Mouse (Mus musculus) kidney, adult 9 months (tissue): ENCODE data around the gene Capn9.

Experiments used
- DNase-seq: peaks from one replicate; pipeline ENCODE4 v3.0.0; 2022

Capn9 gene

GRCm38 (mm10) chr8:124575811-124576210 lies at the start of gene Capn9:
Gene Capn9 (plus strand): TSS chr8:124576111.
- no peak for DNase-seq

GRCm38 (mm10) chr8:124526261-124526660 lies 49.6 kb upstream of the Capn9 start:
- DNase-seq: no peak

GRCm38 (mm10) chr8:124530076-124530475 lies 45.8 kb upstream of the Capn9 start:
- peak; percentile 34 for DNase-seq

DNA sequence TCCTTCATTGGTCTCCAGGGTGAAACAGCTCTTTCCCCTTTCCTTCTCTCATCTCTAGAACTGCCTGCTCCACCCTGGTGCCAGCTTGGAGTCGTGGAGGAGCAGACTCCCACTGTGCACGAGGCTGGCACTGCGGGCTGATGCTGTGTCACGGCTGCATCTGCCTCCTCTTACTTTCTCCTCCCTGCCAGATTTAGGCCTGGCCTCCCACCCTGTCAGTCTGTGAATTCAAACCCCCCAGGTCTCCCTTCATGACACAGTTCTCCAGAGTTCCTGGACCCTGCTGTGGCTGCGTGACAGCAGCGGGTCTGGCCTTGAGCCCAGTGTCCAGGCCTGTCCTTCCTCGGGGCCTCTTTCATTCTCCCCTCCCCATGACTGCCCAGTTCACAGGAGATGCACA lies 45.4 kb upstream of the Capn9 start:
- no peak for DNase-seq

GRCm38 (mm10) chr8:124530996-124531395 lies 44.9 kb upstream of the Capn9 start:
- DNase-seq: no peak

DNA sequence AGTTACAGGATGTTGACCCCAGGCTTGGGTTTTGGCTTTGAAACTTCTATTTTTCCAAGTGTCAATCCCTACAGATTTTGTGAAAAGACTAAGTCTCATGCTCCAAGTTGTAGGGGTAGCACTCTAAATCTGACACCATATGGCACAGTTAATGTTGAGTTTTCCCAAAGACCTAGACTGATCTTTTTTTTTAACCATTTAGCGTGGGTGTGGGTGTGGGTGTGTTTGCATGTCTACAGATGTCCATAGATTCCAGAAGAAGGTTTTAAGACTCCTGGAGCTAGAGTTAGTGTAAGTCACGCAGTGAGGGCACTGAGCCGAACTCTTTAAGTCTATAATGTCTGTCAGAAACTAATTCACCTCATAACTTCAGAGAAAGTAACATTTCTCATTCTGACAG lies 43.3 kb upstream of the Capn9 start:
- no peak for DNase-seq

GRCm38 (mm10) chr8:124535451-124535850 lies 40.5 kb upstream of the Capn9 start:
- DNase-seq: no peak

- DNase-seq: no peak
Observed at GRCm38 (mm10) chr8:124540906-124541305, 35.0 kb upstream of the Capn9 start.

GRCm38 (mm10) chr8:124542001-124542400 lies 33.9 kb upstream of the Capn9 start:
- no peak for DNase-seq

- DNase-seq: no peak
Observed at GRCm38 (mm10) chr8:124543272-124543671, 32.6 kb upstream of the Capn9 start.

DNA sequence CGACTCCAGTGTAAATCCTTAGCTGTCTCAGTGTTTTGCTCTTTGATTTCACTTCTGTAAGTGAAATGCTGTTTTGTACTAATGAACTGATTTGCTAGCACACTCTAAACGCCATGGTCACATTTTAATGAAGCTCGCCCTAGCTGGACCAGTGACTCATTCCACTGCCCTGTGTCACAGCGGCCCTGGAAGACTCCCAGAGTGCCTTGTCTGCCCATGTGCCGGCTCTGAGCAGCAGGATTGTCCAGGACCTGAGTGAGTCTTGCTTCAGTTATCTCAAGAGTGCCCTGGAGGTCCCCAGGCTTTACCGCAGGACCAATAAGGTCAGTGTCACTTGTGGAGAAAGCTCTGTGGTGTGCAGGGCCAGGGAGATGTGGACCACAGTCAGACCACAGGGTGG lies 29.5 kb upstream of the Capn9 start:
- no peak for DNase-seq

GRCm38 (mm10) chr8:124546815-124547214 lies 29.1 kb upstream of the Capn9 start:
- DNase-seq: no peak

DNA sequence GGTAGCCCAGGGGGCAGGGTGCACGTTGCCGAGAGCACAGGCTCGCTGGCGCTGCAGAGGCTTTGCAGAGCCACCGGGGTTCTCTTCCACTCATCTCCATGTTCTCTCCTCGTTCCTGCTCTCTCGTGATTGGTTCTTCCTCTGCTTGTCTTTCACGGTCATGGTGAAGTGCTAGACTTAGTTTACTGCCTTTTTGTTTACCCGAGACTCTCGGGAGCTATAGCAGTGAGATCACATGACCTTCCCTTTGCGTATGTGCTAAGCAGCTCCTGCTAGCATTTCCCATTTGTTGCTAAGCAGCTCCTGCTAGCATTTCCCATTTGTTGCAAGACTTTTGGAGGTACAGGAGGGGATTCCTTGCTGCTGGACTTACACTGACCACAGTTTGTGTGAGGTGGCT lies 28.6 kb upstream of the Capn9 start:
- DNase-seq: no peak

GRCm38 (mm10) chr8:124548187-124548586 lies 27.7 kb upstream of the Capn9 start:
- DNase-seq: no peak

GRCm38 (mm10) chr8:124551011-124551661 lies 24.8 kb upstream of the Capn9 start:
- DNase-seq: no peak

- no peak for DNase-seq
Observed at GRCm38 (mm10) chr8:124555113-124555750, 20.7 kb upstream of the Capn9 start.

DNA sequence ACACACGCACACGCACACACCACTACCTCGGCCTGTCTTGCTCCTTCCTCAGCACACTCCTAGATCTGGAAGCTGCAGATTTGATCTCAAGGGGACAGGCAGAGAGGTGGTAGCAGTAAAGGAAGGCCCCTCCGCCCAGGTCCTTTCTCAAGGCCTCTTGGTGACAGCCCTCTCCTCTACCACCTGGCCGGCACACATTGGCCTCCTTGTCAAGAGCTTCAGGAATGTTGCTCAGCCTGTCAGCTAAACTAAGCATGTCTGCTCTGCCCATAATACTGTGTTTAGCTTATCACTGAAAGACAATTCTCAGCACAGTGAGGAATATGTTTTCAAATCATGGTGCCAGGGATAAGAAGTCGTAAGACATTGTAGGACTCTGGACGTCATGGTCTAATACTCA lies 19.7 kb upstream of the Capn9 start:
- no peak for DNase-seq

DNA sequence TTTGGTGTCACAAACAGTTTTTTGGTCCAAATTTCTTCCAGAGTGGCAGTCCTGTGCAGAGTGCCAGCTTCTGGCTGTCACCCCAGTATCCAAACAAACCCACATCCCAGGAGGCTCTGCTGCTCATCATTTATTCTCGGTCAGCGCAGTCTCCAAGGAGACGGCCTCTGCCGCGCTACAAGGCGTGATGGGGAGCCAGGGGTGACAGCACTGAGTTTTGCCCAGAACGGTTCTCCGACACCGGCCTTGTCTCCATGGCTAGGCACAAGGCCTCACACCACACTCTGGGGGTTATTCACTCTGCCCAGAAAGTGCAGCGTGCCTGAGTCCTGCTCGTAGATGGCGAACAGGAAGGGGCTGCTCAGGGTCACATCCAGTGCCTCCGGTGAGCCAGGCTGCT lies 19.3 kb upstream of the Capn9 start:
- DNase-seq: no peak

DNA sequence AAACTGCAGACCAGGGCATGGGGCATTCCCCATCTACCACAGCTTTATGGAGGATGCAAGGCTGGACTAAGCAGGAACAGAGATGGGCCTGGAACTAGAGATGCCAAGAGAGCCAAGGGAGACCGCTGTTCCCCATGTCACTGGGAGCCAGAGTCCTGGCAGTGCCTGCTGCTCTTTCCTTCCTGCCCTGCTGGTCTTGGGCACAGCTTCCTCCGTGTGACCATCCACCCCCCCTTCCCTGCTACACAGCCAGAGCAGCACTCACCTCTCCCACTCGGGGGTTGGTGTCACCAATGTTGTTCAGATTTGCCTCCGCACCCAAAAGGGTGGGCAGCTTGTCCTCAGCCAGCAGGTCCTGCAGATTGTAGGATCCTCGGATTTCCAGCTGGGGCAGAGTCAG lies 18.4 kb upstream of the Capn9 start:
- no peak for DNase-seq

GRCm38 (mm10) chr8:124567126-124567525 lies 8.8 kb upstream of the Capn9 start:
- peak; percentile 34 for DNase-seq

DNA sequence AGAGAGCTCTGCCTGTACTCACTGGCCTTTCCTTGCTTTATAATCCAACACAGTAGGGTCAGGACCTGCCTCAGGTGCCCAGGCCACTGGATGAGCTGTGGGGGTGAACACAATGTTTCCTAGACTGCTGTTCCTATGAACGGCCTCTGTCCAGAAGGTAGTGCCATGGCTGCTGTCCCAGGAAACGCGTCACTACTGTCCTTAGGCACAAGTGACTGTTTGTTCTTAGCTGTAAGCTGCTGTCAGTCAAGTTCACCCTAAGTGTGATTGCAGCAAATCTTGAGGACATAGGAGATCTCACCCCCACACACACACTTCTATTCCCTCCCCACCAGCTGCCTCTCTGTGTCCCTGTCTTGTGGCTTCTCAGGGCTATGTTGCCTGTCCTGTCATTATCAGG lies 8.3 kb upstream of the Capn9 start:
- DNase-seq: no peak

GRCm38 (mm10) chr8:124569100-124569499 lies 6.8 kb upstream of the Capn9 start:
- DNase-seq: no peak

DNA sequence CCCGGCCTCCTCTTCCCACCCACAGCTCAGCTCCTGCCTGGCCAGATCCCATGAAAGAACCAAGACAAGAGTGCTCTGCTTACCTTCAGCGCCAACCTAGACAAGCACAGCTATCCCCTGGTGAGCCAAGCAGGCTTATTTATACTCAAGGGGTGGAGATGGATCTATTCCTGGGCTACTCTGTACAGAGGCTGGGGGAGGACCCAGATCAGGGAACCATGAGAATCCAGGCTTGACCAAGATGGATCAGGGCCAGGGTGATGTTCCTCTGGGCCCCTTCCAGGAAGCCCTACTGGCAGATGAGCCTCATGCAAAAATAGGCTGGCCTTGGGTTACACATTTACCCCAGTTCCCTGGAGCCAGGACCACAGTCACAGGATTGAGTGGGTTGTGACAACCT lies 6.3 kb upstream of the Capn9 start, which contains the start of gene Agt:
TSS of gene Agt (minus strand) at position 114 of the 400 bp plus-strand sequence.
- DNase-seq: peak; percentile 95

- DNase-seq: peak; percentile 69
Observed at GRCm38 (mm10) chr8:124571732-124572429, 4.0 kb upstream of the Capn9 start.
